Comparison of ENCODE assay signal across 10 mouse cellular contexts in the genomic region with DNA sequence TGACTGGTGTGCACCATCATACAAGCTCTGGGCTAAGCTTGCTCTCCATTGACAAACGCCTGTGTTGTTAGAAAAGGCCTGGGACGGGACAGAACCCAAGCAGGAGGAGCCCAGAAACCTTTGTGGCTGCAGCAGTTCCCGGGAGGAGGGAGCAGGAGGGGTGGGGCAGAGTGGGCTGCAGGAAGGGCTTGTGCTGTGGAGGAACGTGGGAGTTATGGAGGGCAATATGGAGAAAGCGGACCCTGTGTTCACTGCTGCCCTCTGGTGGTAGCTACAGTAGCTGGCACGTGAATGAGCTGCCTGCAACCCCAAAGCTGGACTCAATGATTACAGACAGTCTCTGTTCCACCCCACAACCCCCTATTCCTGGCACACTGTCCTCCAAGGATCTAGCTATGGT. TPM values are rescaled to one million over a fixed set of nuclear protein-coding genes. Genes with fewer than 3 reads are reported as not detected.
DNase-seq lines count a peak whose midpoint lies in the region; ATAC-seq lines count a peak whose summit lies in the region.
"Had no signal": no experiment of that assay in that cellular context is flagged by ENCODE, and none has a peak within 500 bp of the region (broad histone marks: within the 10 kb centered on the region; RNA-seq: fewer than 3 reads in every experiment).

No protein-coding gene starts in this region.

- H3K36me3 ChIP-seq in forebrain, embryonic 10.5 days (replicated peaks) = no peaks in the 10 kb centered on the region
- H3K36me3 ChIP-seq in forebrain, embryonic 16.5 days (ENCODE audit: control insufficient read depth, insufficient read depth) = no peaks in the 10 kb centered on the region
- H3K36me3 ChIP-seq in lung, embryonic 15.5 days = no peaks in the 10 kb centered on the region
- H3K36me3 ChIP-seq: hindbrain, embryonic 15.5 days had no signal

- 15% methylated on average over 6 of the region's 6 CpGs for WGBS in forebrain, embryonic 10.5 days
- WGBS in forebrain, embryonic 16.5 days = 4% methylated on average over 6 of the region's 6 CpGs
- WGBS in lung, embryonic 15.5 days = 11% methylated on average over 6 of the region's 6 CpGs

- no peak overlapping the region for H3K9ac ChIP-seq in forebrain, embryonic 16.5 days (replicated peaks; ENCODE audit: low read depth, low read length)
- H3K9ac ChIP-seq in lung, embryonic 15.5 days = no peak overlapping the region
- H3K9ac ChIP-seq: hindbrain, embryonic 15.5 days had no signal

- H3K9me3 ChIP-seq in forebrain, embryonic 10.5 days = peaks cover 11% of the 10 kb centered on the region; the same call in 1 of the 2 replicates
- no peaks in the 10 kb centered on the region for H3K9me3 ChIP-seq in forebrain, embryonic 16.5 days (ENCODE audit: control insufficient read depth, low read length)
- no peaks in the 10 kb centered on the region; the same call in 1 of the 2 replicates for H3K9me3 ChIP-seq in lung, embryonic 15.5 days
- H3K9me3 ChIP-seq: hindbrain, embryonic 15.5 days had no signal

- DNase-seq in forebrain, embryonic 10.5 days (ENCODE audit: extremely low spot score, low spot score) = peak; percentile 80
- DNase-seq in right cerebral cortex, adult 18-20 months = peak; percentile 66
- no peak for DNase-seq in right cerebral cortex, postnatal 4 days
- peak; percentile 69 for DNase-seq in skeletal muscle tissue, adult 2 months (ENCODE audit: low read depth, low spot score)

- no peak overlapping the region for H3K4me2 ChIP-seq in forebrain, embryonic 16.5 days (ENCODE audit: low read length)
- H3K4me2 ChIP-seq in lung, embryonic 15.5 days = no peak overlapping the region
- H3K4me2 ChIP-seq: hindbrain, embryonic 15.5 days had no signal

- peak overlapping the region; percentile 14; the same call in 1 of the 2 replicates for H3K4me3 ChIP-seq in forebrain, embryonic 10.5 days
- H3K4me3 ChIP-seq in forebrain, embryonic 16.5 days (replicated peaks; ENCODE audit: low read length) = no peak overlapping the region
- H3K4me3 ChIP-seq in lung, embryonic 15.5 days = no peak overlapping the region
- H3K4me3 ChIP-seq: hindbrain, embryonic 15.5 days had no signal

- ATAC-seq in forebrain, embryonic 16.5 days = no peak
- peak; percentile 60 for ATAC-seq in common myeloid progenitor, adult 5-6 weeks (replicated peaks; ENCODE audit: low read depth, poor library complexity, severe bottlenecking)
- peak; percentile 46 to 62; a peak in 3 of 4 replicates for ATAC-seq in hematopoietic stem cell, adult 5-6 weeks (replicated peaks in 1 of 2; ENCODE audit: insufficient read depth in 1 of 2, low FRiP score in 2 of 2, low TSS enrichment in 1 of 2, low read depth in 1 of 2, poor library complexity in 2 of 2, severe bottlenecking in 2 of 2)
- ATAC-seq in lung, embryonic 15.5 days (ENCODE audit: borderline replicate concordance, extremely low read depth, low FRiP score, low TSS enrichment) = no peak

- H3K4me1 ChIP-seq in forebrain, embryonic 10.5 days = peaks cover 44% of the 10 kb centered on the region
- H3K4me1 ChIP-seq in forebrain, embryonic 16.5 days (replicated peaks; ENCODE audit: control insufficient read depth, insufficient read depth, low read length) = peaks cover 7% of the 10 kb centered on the region; the same call in 1 of the 2 replicates
- H3K4me1 ChIP-seq in lung, embryonic 15.5 days = peaks cover 30% of the 10 kb centered on the region

- peaks cover 50% of the 10 kb centered on the region for H3K27me3 ChIP-seq in forebrain, embryonic 10.5 days (ENCODE audit: poor library complexity, severe bottlenecking)
- H3K27me3 ChIP-seq in forebrain, embryonic 16.5 days (replicated peaks; ENCODE audit: control insufficient read depth, insufficient read depth, low read length) = no peaks in the 10 kb centered on the region
- H3K27me3 ChIP-seq in lung, embryonic 15.5 days = peaks cover 14% of the 10 kb centered on the region
- H3K27me3 ChIP-seq: hindbrain, embryonic 15.5 days had no signal

- H3K27ac ChIP-seq in forebrain, embryonic 10.5 days = peak overlapping the region; percentile 62; the same call in 1 of the 2 replicates
- H3K27ac ChIP-seq in forebrain, embryonic 16.5 days (ENCODE audit: low read length) = no peak overlapping the region
- H3K27ac ChIP-seq in lung, embryonic 15.5 days = 0 out of 2 replicates have a peak overlapping the region, but pooled peaks have one; percentile 1
- H3K27ac ChIP-seq: hindbrain, embryonic 15.5 days had no signal

RNA-seq across cellular contexts. Expression of a gene that starts 3.1 kb away (rescaled TPM):
- 80.3 and 91.5 TPM in 2 replicates for polyA plus RNA-seq in forebrain, embryonic 10.5 days (2016; fragmentation: Nextera tagmentation; extraction: Ambion mirVana)
- polyA plus RNA-seq in forebrain, embryonic 16.5 days (2015; fragmentation: Nextera tagmentation; extraction: Ambion mirVana) = 359 and 391 TPM in 2 replicates
- total RNA-seq in common myeloid progenitor, adult 5-6 weeks (2017) = 65.2 and 105 TPM in 2 replicates
- 67.9 and 85.5 TPM in 2 replicates for total RNA-seq in hematopoietic stem cell, adult 5-6 weeks (2017)
- polyA plus RNA-seq in lung, embryonic 15.5 days (2015; fragmentation: Nextera tagmentation; extraction: Ambion mirVana) = 73.4 and 77.9 TPM in 2 replicates

RNA-seq across cellular contexts. Expression of a gene that starts 32.9 kb away (rescaled TPM):
- polyA plus RNA-seq in forebrain, embryonic 10.5 days (2016; fragmentation: Nextera tagmentation; extraction: Ambion mirVana) = not detected in 2 replicates
- 0.21 TPM in 1 of 2 replicates, not detected in the other for polyA plus RNA-seq in forebrain, embryonic 16.5 days (2015; fragmentation: Nextera tagmentation; extraction: Ambion mirVana)
- total RNA-seq in common myeloid progenitor, adult 5-6 weeks (2017) = not detected in 2 replicates
- total RNA-seq in hematopoietic stem cell, adult 5-6 weeks (2017) = not detected in 2 replicates
- not detected in 2 replicates for polyA plus RNA-seq in lung, embryonic 15.5 days (2015; fragmentation: Nextera tagmentation; extraction: Ambion mirVana)
- total RNA-seq: ES-E14 had no signal

Comparison
In these comparisons a context has a peak if more than half of its experiments do, and no peak if none do; other contexts are left out.
1. ATAC-seq: peak in common myeloid progenitor, adult 5-6 weeks (single experiment) and hematopoietic stem cell, adult 5-6 weeks (2 of 2); none in forebrain, embryonic 16.5 days (single experiment) and lung, embryonic 15.5 days (single experiment).